21 mouse cellular contexts compared by ENCODE assay signal in the genomic region with DNA sequence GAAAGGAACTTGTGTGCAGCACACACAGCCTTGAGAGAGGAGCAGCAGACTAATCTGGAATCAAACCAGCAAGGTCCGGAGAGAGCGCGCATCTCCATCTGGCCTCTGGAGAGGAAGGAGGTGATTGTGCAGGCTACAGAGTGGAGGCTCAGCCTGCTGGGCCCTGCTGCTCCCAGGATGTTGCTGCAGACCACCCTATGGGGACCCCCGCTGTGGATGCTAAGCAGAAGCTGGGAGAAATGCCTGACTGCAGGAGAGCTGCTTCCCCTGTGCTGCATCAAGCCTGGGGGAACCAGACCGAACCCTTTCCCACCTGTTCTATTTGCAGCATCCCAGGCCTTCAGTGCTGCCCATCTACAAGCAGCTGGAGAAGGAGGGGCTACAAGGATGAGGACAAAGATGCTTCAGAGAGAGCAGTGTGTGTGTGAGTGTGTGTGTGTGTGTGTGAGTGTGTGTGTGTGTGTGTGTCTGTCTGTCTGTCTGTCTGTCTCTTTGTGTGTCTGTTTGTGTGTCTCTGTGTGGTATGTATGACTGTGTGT.
DNase-seq lines count a peak whose midpoint lies in the region; ATAC-seq lines count a peak whose summit lies in the region.
"Had no signal": no experiment of that assay in that cellular context is flagged by ENCODE, and none has a peak within 500 bp of the region (broad histone marks: within the 10 kb centered on the region; RNA-seq: fewer than 3 reads in every experiment).

No protein-coding gene starts in this region.

- no peak overlapping the region for H3K4me2 ChIP-seq in forebrain, embryonic 14.5 days (ENCODE audit: low read length)
- no peak overlapping the region for H3K4me2 ChIP-seq in hindbrain, embryonic 16.5 days (ENCODE audit: low read length)
- no peak overlapping the region for H3K4me2 ChIP-seq in midbrain, embryonic 14.5 days (ENCODE audit: low read length)
- H3K4me2 ChIP-seq: embryonic facial prominence, embryonic 12.5 days; heart, embryonic 15.5 days; midbrain, embryonic 12.5 days had no signal

- no peaks in the 10 kb centered on the region for H3K27me3 ChIP-seq in embryonic facial prominence, embryonic 10.5 days (replicated peaks; ENCODE audit: low read depth, poor library complexity, severe bottlenecking)
- H3K27me3 ChIP-seq in forebrain, embryonic 14.5 days (replicated peaks; ENCODE audit: control insufficient read depth, insufficient read depth, low read length), result no peaks in the 10 kb centered on the region
- no peaks in the 10 kb centered on the region for H3K27me3 ChIP-seq in hindbrain, embryonic 16.5 days (replicated peaks; ENCODE audit: control insufficient read depth, insufficient read depth, low read length)
- no peaks in the 10 kb centered on the region for H3K27me3 ChIP-seq in midbrain, embryonic 14.5 days (ENCODE audit: control insufficient read depth, insufficient read depth, low read length)
- H3K27me3 ChIP-seq: embryonic facial prominence, embryonic 12.5 days; heart, embryonic 15.5 days; midbrain, embryonic 12.5 days had no signal

- peak overlapping the region; percentile 30; the same call in 1 of the 2 replicates for H3K27ac ChIP-seq in embryonic facial prominence, embryonic 10.5 days (replicated peaks)
- no peak overlapping the region for H3K27ac ChIP-seq in forebrain, embryonic 14.5 days (ENCODE audit: low read depth, low read length)
- H3K27ac ChIP-seq in hindbrain, embryonic 16.5 days (ENCODE audit: low read depth, low read length), result no peak overlapping the region
- 0 out of 2 replicates have a peak overlapping the region, but pooled peaks have one; percentile 2 for H3K27ac ChIP-seq in midbrain, embryonic 14.5 days (replicated peaks; ENCODE audit: low read depth, low read length)
- H3K27ac ChIP-seq: embryonic facial prominence, embryonic 12.5 days; heart, embryonic 15.5 days; kidney, postnatal 0 days; midbrain, embryonic 12.5 days; stomach, postnatal 0 days had no signal

- no peak for DNase-seq in embryonic facial prominence, embryonic 10.5 days (ENCODE audit: low spot score)
- no peak for DNase-seq in forebrain, embryonic 14.5 days (ENCODE audit: low spot score)
- no peak for DNase-seq in midbrain, embryonic 14.5 days
- DNase-seq in urinary bladder, postnatal 14 days (ENCODE audit: low spot score), result no peak
- no peak for DNase-seq in MN1 (ENCODE audit: low spot score)
- no peak for DNase-seq in cerebellum, adult 8-10 months
- DNase-seq in lung, postnatal 10 days, result no peak
- DNase-seq: adrenal gland, postnatal 10 days; cerebellum, adult 11-12 months; kidney, adult 11 months; layer of hippocampus, adult 9-11 months; liver; liver, postnatal 0 days; right cerebral cortex, postnatal 14 days; thymus, postnatal 25 days had no signal

- H3K4me1 ChIP-seq in embryonic facial prominence, embryonic 10.5 days, result 0 out of 2 replicates have a peak, but pooled peaks cover 5% of the 10 kb centered on the region
- peaks cover 4% of the 10 kb centered on the region for H3K4me1 ChIP-seq in forebrain, embryonic 14.5 days (ENCODE audit: control insufficient read depth, insufficient read depth, low read length)
- peaks cover 10% of the 10 kb centered on the region for H3K4me1 ChIP-seq in hindbrain, embryonic 16.5 days (ENCODE audit: control insufficient read depth, insufficient read depth, low read depth, low read length)
- H3K4me1 ChIP-seq in midbrain, embryonic 14.5 days (ENCODE audit: control insufficient read depth, insufficient read depth, low read length), result peaks cover 9% of the 10 kb centered on the region; the same call in 1 of the 2 replicates
- H3K4me1 ChIP-seq: embryonic facial prominence, embryonic 12.5 days; heart, embryonic 15.5 days had no signal

- H3K36me3 ChIP-seq in embryonic facial prominence, embryonic 10.5 days (replicated peaks), result no peaks in the 10 kb centered on the region
- H3K36me3 ChIP-seq in forebrain, embryonic 14.5 days (ENCODE audit: control insufficient read depth, insufficient read depth, low read length), result no peaks in the 10 kb centered on the region
- no peaks in the 10 kb centered on the region for H3K36me3 ChIP-seq in hindbrain, embryonic 16.5 days (ENCODE audit: control insufficient read depth, insufficient read depth, low read length)
- no peaks in the 10 kb centered on the region for H3K36me3 ChIP-seq in midbrain, embryonic 14.5 days (ENCODE audit: control insufficient read depth, insufficient read depth, low read length)
- H3K36me3 ChIP-seq: embryonic facial prominence, embryonic 12.5 days; heart, embryonic 15.5 days; midbrain, embryonic 12.5 days had no signal

- H3K9me3 ChIP-seq in embryonic facial prominence, embryonic 10.5 days, result no peaks in the 10 kb centered on the region
- H3K9me3 ChIP-seq in forebrain, embryonic 14.5 days (replicated peaks; ENCODE audit: control insufficient read depth, low read length), result no peaks in the 10 kb centered on the region
- no peaks in the 10 kb centered on the region for H3K9me3 ChIP-seq in hindbrain, embryonic 16.5 days (ENCODE audit: control insufficient read depth, low read length)
- no peaks in the 10 kb centered on the region for H3K9me3 ChIP-seq in midbrain, embryonic 14.5 days (ENCODE audit: control insufficient read depth, low read length)
- H3K9me3 ChIP-seq: embryonic facial prominence, embryonic 12.5 days; heart, embryonic 15.5 days; midbrain, embryonic 12.5 days had no signal

- H3K4me3 ChIP-seq in embryonic facial prominence, embryonic 10.5 days, result no peak overlapping the region
- H3K4me3 ChIP-seq in forebrain, embryonic 14.5 days (ENCODE audit: low read depth, low read length), result no peak overlapping the region
- no peak overlapping the region for H3K4me3 ChIP-seq in hindbrain, embryonic 16.5 days (ENCODE audit: low read length)
- no peak overlapping the region for H3K4me3 ChIP-seq in midbrain, embryonic 14.5 days (replicated peaks; ENCODE audit: low read depth, low read length)
- H3K4me3 ChIP-seq: embryonic facial prominence, embryonic 12.5 days; heart, embryonic 15.5 days; midbrain, embryonic 12.5 days had no signal

- H3K9ac ChIP-seq in forebrain, embryonic 14.5 days (ENCODE audit: low read length), result no peak overlapping the region
- peak overlapping the region; percentile 14; the same call in 1 of the 2 replicates for H3K9ac ChIP-seq in hindbrain, embryonic 16.5 days (ENCODE audit: low read depth, low read length)
- H3K9ac ChIP-seq in midbrain, embryonic 14.5 days (replicated peaks; ENCODE audit: low read length), result no peak overlapping the region
- H3K9ac ChIP-seq: embryonic facial prominence, embryonic 12.5 days; heart, embryonic 15.5 days; liver, postnatal 0 days; midbrain, embryonic 12.5 days had no signal

- ATAC-seq in forebrain, embryonic 14.5 days, result peak; percentile 53; the same call in 1 of the 2 replicates
- 0 out of 2 replicates have a peak, but pooled peaks have one; percentile 29 for ATAC-seq in hindbrain, embryonic 16.5 days
- peak; percentile 22; the same call in 1 of the 2 replicates for ATAC-seq in midbrain, embryonic 14.5 days (ENCODE audit: low FRiP score, low TSS enrichment)
- ATAC-seq: liver, postnatal 0 days had no signal

- 81% methylated on average over 5 of the region's 5 CpGs for WGBS in embryonic facial prominence, embryonic 10.5 days
- 65% methylated on average over 5 of the region's 5 CpGs for WGBS in forebrain, embryonic 14.5 days
- 61% methylated on average over 5 of the region's 5 CpGs for WGBS in hindbrain, embryonic 16.5 days
- 57% methylated on average over 5 of the region's 5 CpGs for WGBS in midbrain, embryonic 14.5 days

Comparison
In these comparisons a context has a peak if more than half of its experiments do, and no peak if none do; other contexts are left out.
1. H3K27ac ChIP-seq: peak in embryonic facial prominence, embryonic 10.5 days (single experiment) and midbrain, embryonic 14.5 days (single experiment); none in forebrain, embryonic 14.5 days (single experiment) and hindbrain, embryonic 16.5 days (single experiment).
2. Peak in every context shown above with its lines, with median percentiles within 50 percentile points of each other: ATAC-seq.